Mouse (Mus musculus): ENCODE results near the gene Ubr2. TPM values are rescaled to one million over a fixed set of nuclear protein-coding genes. Genes with fewer than 3 reads are reported as not detected.

Ubr2 gene
- 39.3 and 42.5 TPM in 2 replicates for polyA plus RNA-seq (2011; ENCODE audit: insufficient read depth, insufficient read length, low read depth, missing spikeins)

GRCm38 (mm10) chr17:47009898-47010721, at the start of gene Ubr2:
TSS of gene Ubr2 (minus strand) at chr17:47010556.
- Histone ChIP-seq H3K27me3 (ENCODE audit: control insufficient read depth, insufficient read depth, low read length, poor library complexity, severe bottlenecking) (no peaks in the 10 kb centered on the region), H3K27ac (ENCODE audit: insufficient read depth, low read length) (0 out of 2 replicates have a peak within 1 kb of the TSS, but pooled peaks have one; percentile 23), H3K9ac (ENCODE audit: low read depth, poor library complexity, severe bottlenecking) (peak within 1 kb of the TSS; percentile 80), H3K9me3 (replicated peaks; ENCODE audit: control insufficient read depth, insufficient read depth, low read length, poor library complexity, severe bottlenecking) (no peaks in the 10 kb centered on the region), H3K36me3 (ENCODE audit: control insufficient read depth, insufficient read depth, low read length, poor library complexity, severe bottlenecking) (no peaks in the 10 kb centered on the region), H3K4me3 (ENCODE audit: low read depth, low read length) (peak within 1 kb of the TSS; percentile 95), H3K4me1 (ENCODE audit: control insufficient read depth, insufficient read depth, low read length) (no peaks in the 10 kb centered on the region)
- no peak for TF ChIP-seq CTCF (IDR thresholded peaks at IDR 0.05; ENCODE audit: low read depth, low read length)
- TF ChIP-seq POLR2A (IDR thresholded peaks at IDR 0.05; ENCODE audit: insufficient read depth, low read length): peak; percentile 77

- Histone ChIP-seq H3K27ac (ENCODE audit: insufficient read depth, low read length) (no peak overlapping the region), H3K9ac (ENCODE audit: low read depth, poor library complexity, severe bottlenecking) (no peak overlapping the region), H3K4me3 (ENCODE audit: low read depth, low read length) (no peak overlapping the region), H3K4me1 (ENCODE audit: control insufficient read depth, insufficient read depth, low read length) (no peaks in the 10 kb centered on the region), H3K36me3 (ENCODE audit: control insufficient read depth, insufficient read depth, low read length, poor library complexity, severe bottlenecking) (no peaks in the 10 kb centered on the region), H3K27me3 (ENCODE audit: control insufficient read depth, insufficient read depth, low read length, poor library complexity, severe bottlenecking) (no peaks in the 10 kb centered on the region), H3K9me3 (replicated peaks; ENCODE audit: control insufficient read depth, insufficient read depth, low read length, poor library complexity, severe bottlenecking) (peaks cover 4% of the 10 kb centered on the region)
- TF ChIP-seq POLR2A (IDR thresholded peaks at IDR 0.05; ENCODE audit: insufficient read depth, low read length) (no peak), EP300 (IDR thresholded peaks at IDR 0.05; ENCODE audit: insufficient read depth, low read depth, low read length) (no peak), CTCF (IDR thresholded peaks at IDR 0.05; ENCODE audit: low read depth, low read length) (no peak)
These were observed 49.5 kb upstream of the Ubr2 start for GRCm38 (mm10) chr17:47059836-47060360.

- H3K4me1 ChIP-seq (ENCODE audit: control insufficient read depth, insufficient read depth, low read length): no peaks in the 10 kb centered on the region
These were observed 47.6 kb upstream of the Ubr2 start for GRCm38 (mm10) chr17:47057966-47058365.

GRCm38 (mm10) chr17:47056476-47056875, 46.1 kb upstream of the Ubr2 start:
- H3K4me3 ChIP-seq (ENCODE audit: low read depth, low read length): no peak overlapping the region
- H3K27ac ChIP-seq (ENCODE audit: insufficient read depth, low read length): no peak overlapping the region
- no peaks in the 10 kb centered on the region for H3K4me1 ChIP-seq (ENCODE audit: control insufficient read depth, insufficient read depth, low read length)
- H3K9me3 ChIP-seq (replicated peaks; ENCODE audit: control insufficient read depth, insufficient read depth, low read length, poor library complexity, severe bottlenecking): peaks cover 4% of the 10 kb centered on the region
- no peak for TF ChIP-seq CTCF (IDR thresholded peaks at IDR 0.05; ENCODE audit: low read depth, low read length)
- no peak for TF ChIP-seq POLR2A (IDR thresholded peaks at IDR 0.05; ENCODE audit: insufficient read depth, low read length)
- no peak for TF ChIP-seq EP300 (IDR thresholded peaks at IDR 0.05; ENCODE audit: insufficient read depth, low read depth, low read length)
- no peak overlapping the region for H3K9ac ChIP-seq (ENCODE audit: low read depth, poor library complexity, severe bottlenecking)
- H3K36me3 ChIP-seq (ENCODE audit: control insufficient read depth, insufficient read depth, low read length, poor library complexity, severe bottlenecking): no peaks in the 10 kb centered on the region
- no peaks in the 10 kb centered on the region for H3K27me3 ChIP-seq (ENCODE audit: control insufficient read depth, insufficient read depth, low read length, poor library complexity, severe bottlenecking)

More at GRCm38 (mm10) chr17:47057966-47058365, 47.6 kb upstream of the Ubr2 start:
- H3K27ac ChIP-seq (ENCODE audit: insufficient read depth, low read length): no peak overlapping the region
- H3K9ac ChIP-seq (ENCODE audit: low read depth, poor library complexity, severe bottlenecking): no peak overlapping the region
- no peaks in the 10 kb centered on the region for H3K36me3 ChIP-seq (ENCODE audit: control insufficient read depth, insufficient read depth, low read length, poor library complexity, severe bottlenecking)
- no peak overlapping the region for H3K4me3 ChIP-seq (ENCODE audit: low read depth, low read length)
- H3K9me3 ChIP-seq (replicated peaks; ENCODE audit: control insufficient read depth, insufficient read depth, low read length, poor library complexity, severe bottlenecking): peaks cover 4% of the 10 kb centered on the region
- TF ChIP-seq EP300 (IDR thresholded peaks at IDR 0.05; ENCODE audit: insufficient read depth, low read depth, low read length): no peak
- TF ChIP-seq CTCF (IDR thresholded peaks at IDR 0.05; ENCODE audit: low read depth, low read length): peak; percentile 14
- no peaks in the 10 kb centered on the region for H3K27me3 ChIP-seq (ENCODE audit: control insufficient read depth, insufficient read depth, low read length, poor library complexity, severe bottlenecking)

- Histone ChIP-seq H3K9ac (ENCODE audit: low read depth, poor library complexity, severe bottlenecking) (no peak overlapping the region), H3K4me1 (ENCODE audit: control insufficient read depth, insufficient read depth, low read length) (no peaks in the 10 kb centered on the region), H3K27me3 (ENCODE audit: control insufficient read depth, insufficient read depth, low read length, poor library complexity, severe bottlenecking) (no peaks in the 10 kb centered on the region), H3K4me3 (ENCODE audit: low read depth, low read length) (no peak overlapping the region), H3K36me3 (ENCODE audit: control insufficient read depth, insufficient read depth, low read length, poor library complexity, severe bottlenecking) (no peaks in the 10 kb centered on the region), H3K9me3 (replicated peaks; ENCODE audit: control insufficient read depth, insufficient read depth, low read length, poor library complexity, severe bottlenecking) (peaks cover 4% of the 10 kb centered on the region), H3K27ac (ENCODE audit: insufficient read depth, low read length) (no peak overlapping the region)
- TF ChIP-seq EP300 (IDR thresholded peaks at IDR 0.05; ENCODE audit: insufficient read depth, low read depth, low read length) (no peak), CTCF (IDR thresholded peaks at IDR 0.05; ENCODE audit: low read depth, low read length) (no peak), POLR2A (IDR thresholded peaks at IDR 0.05; ENCODE audit: insufficient read depth, low read length) (no peak)
These were observed 44.8 kb upstream of the Ubr2 start for GRCm38 (mm10) chr17:47055121-47055520.

- Histone ChIP-seq H3K4me1 (ENCODE audit: control insufficient read depth, insufficient read depth, low read length) (no peaks in the 10 kb centered on the region), H3K27ac (ENCODE audit: insufficient read depth, low read length) (no peak overlapping the region), H3K4me3 (ENCODE audit: low read depth, low read length) (no peak overlapping the region), H3K27me3 (ENCODE audit: control insufficient read depth, insufficient read depth, low read length, poor library complexity, severe bottlenecking) (no peaks in the 10 kb centered on the region), H3K36me3 (ENCODE audit: control insufficient read depth, insufficient read depth, low read length, poor library complexity, severe bottlenecking) (no peaks in the 10 kb centered on the region), H3K9me3 (replicated peaks; ENCODE audit: control insufficient read depth, insufficient read depth, low read length, poor library complexity, severe bottlenecking) (peaks cover 4% of the 10 kb centered on the region), H3K9ac (ENCODE audit: low read depth, poor library complexity, severe bottlenecking) (no peak overlapping the region)
- TF ChIP-seq EP300 (IDR thresholded peaks at IDR 0.05; ENCODE audit: insufficient read depth, low read depth, low read length) (no peak), CTCF (IDR thresholded peaks at IDR 0.05; ENCODE audit: low read depth, low read length) (no peak), POLR2A (IDR thresholded peaks at IDR 0.05; ENCODE audit: insufficient read depth, low read length) (no peak)
These were observed 44.3 kb upstream of the Ubr2 start for GRCm38 (mm10) chr17:47054613-47055012.
